Mouse (Mus musculus) CD4-positive helper T cell, adult 2 months (primary cell): ENCODE measurements around the gene Mettl27.
"Not testable (repeated sequence)": the region's sequence is repeated elsewhere in the genome, so short reads cannot be mapped to it uniquely, and the experiment has no call there.

ENCODE experiments used
- DNase-seq: peaks from one replicate; pipeline ENCODE4 v3.0.0-alpha.2; 2012; ENCODE audit warnings: low read depth, missing footprints, low spot score

Gene Mettl27

DNA sequence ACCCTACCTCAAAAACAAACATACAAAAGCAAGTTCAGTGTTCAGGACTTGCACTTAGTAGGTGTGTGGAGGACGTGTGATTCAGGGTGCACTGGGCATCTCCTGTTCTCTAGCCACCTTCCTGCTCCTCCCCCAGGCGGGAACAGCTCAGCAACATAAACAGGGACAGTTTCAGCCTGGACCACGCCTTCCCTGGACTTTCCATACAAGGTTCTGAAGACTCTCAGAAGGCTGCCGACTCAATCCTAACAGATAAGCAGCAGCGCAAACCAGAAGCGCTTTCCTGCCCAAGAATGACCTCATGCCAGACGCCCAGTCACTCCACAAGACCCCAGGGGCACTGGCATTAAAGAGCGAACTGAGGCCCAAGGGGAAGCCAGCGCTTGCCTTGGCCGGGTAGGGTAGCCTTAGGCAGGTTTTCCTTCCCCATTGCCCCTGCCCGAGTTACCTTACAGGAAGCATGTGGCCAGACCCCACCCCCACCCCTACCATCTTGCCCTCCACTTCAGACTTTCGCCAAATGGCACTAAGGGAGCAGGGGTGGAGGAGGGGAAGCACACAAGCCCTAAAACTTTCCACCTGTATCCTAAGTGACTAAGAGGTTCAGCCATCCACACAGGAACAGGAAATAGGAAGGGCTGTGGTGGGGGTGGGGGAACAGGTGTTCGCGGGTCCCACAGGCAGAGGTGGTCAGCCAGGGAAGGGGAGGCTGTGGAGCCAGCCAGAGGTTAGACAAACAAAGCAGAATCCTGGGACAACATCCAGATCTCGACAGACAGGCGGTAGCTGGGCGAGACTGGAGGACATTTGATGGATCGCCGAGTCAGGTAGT lies 19.1 kb downstream of the Mettl27 start:
- no peak for DNase-seq

DNA sequence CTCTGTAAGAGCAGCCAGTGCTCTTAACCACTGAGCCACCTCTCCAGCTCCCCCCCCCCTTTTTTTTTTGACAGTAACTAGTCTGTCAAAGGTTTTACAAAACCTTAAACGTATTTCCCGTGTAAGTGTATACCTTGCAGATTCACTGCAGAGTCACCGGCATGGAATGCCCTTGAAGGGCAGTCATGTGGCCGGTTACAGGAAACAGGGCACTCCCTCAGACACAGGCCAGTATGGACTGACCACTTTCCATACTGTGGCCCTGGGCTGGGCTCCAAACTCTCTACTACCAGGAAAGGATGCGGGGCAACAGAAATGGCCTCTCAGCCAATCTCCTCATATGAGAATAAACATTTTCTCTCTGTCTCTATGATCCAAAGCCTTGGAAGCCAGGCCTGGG lies 23.3 kb downstream of the Mettl27 start:
- DNase-seq = no peak

DNA sequence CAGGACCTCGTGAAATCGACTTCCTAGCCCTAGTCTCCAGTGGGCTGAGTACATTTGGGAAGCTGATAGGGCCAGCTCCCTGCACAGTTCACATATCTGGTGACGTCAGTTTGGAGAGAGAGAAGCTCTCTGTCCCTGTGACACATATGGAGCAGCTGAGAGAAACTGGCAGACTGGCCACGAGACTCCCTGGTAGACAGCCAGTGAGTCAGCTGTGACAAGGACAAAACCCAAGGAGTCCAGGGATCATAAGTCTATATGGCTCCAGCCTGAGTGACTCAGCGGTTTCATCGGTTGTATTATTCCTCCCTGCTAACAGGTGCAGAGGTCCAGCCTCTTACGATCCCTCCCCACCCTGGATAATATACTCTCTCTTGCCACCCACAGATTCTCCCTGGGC lies 26.9 kb downstream of the Mettl27 start:
- no peak for DNase-seq

DNA sequence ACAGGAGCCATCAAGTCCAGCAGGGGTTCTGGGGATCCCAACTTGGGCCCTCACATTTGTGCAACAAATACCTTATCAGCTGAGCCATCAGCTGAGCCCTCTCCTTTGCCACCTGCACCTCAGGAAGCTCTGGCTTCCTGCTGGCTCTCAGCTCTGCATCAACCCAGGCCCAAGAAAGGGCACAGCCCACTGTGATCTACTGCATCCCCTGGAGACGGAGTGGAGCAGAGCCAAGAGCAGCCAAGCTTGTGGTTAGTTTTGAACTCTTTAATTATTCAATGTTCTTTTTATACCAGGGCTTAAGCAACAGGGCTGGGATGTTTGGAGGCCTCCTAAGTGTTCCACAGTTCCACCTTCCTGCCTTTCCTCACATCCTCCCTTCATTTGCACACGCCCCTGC lies 28.3 kb downstream of the Mettl27 start:
- no peak for DNase-seq

DNA sequence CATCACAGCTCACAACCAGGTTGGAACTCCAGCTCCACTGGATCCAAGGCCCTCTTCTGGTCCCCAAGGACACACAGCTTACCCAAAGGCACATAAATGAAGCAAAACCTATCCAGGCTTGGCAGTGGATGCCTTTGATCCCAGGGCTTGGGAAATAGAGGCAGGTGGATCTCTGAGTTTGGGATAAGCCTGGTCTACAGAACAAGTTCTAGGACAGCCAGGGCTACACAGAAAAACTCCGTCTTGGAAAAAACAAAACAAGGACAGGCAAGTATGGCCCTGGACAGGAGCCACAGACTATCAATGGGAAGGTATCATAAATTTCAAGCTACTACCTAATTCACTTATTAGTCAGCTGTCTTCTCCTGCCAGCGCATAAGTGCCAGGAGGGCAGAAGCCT lies 29.4 kb downstream of the Mettl27 start:
- DNase-seq = no peak

DNA sequence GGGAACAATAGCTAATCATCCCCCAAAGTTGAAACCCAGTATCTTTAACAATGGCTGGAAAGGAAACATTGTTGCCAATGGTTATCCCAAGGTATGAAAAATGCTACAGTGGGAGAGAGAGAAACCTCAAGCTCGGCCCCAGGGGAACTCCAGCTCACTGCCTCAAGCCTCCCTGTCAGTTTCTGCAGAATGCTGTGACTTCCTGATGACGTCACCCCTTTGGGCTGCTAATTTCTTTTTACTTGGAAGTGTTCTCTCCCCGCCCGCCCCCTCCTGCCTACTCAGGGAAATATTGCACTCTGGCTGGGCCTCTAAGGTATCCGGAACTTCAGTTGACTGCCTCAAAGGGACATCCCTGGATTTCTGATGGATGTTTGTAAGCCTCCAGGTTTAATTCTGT lies 31.4 kb downstream of the Mettl27 start:
- no peak for DNase-seq

DNA sequence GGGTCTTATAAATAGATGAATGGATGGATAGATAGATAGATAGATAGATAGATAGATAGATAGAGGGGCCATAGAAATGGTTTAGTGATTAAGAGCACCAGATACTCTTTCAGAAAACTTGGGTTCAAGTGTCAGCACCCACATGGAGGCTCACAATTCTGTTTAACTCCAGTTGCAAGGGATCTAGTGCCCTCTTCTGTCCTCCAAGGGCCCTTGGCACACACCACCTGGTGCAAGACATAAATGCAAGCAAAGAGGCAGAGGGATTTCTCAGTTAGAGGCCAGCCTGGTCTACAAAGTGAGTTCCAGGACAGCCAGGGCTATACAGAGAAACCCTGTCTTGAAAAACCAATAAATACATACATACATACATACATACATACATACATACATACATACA lies 32.5 kb downstream of the Mettl27 start:
- not testable (repeated sequence) for DNase-seq

DNA sequence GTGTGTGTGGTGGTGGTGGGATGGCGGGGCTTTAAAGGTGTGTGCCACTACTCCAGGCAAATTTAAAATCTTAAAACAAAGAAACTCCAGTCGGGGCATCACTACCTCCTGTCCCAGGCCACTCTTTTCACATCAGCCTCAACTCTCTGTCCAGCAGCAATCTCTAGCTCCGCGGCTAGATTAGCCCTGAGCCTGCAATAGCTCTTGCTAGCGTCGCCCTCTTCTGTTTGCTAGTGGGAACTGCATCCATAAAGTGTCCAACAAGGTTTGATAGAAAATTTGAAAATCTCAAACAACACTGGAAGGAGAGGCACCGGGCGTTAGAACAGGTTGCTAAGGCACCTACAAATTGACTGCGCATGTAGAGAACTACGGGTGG lies 33.3 kb downstream of the Mettl27 start:
- DNase-seq = peak; percentile 77

DNA sequence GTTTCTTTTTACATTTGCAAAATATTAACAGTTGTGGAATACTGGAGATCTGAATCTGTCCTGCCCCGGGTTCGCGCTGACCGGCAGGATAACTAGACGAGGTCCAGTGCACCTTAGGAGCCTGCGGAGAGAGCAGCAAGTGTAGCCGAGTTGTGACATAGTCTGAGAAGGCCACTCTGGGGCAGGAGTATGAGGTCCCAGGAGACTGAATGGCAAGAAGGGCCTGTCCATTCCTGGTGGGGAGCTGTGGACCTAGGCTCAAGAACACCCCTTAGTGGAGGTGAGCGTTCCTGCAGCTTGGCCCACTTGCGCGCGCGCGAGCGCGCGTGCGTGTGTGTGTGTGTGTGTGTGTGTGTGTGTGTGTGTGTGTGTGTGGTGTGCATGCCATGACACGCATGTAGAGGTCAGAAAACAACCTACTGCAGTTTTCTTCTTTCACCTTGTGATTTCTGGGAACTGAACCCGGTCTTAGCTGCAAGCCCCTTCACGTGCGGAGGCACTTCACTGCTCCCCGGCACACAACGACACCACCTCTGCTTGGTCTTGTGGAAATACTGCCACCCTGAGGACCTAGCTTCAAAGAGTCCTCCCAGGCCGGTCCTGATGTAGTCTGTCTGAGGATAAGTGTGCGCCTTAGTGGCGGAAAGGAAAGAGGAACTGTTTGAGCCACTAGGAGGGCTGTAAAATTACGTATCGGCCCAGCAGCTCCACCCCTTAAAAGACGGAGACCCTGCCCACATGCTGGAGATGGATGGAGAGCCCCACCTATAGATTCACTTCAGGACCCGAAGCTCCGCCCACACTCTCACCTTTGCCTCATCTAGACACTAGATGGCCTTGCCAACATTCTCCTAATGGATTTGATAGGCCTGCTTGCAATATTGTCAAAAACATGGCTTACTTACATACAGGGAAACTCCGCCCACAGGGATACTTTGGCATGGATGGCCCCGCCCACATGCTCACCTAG lies 34.0 kb downstream of the Mettl27 start:
- peak; percentile 86 for DNase-seq

DNA sequence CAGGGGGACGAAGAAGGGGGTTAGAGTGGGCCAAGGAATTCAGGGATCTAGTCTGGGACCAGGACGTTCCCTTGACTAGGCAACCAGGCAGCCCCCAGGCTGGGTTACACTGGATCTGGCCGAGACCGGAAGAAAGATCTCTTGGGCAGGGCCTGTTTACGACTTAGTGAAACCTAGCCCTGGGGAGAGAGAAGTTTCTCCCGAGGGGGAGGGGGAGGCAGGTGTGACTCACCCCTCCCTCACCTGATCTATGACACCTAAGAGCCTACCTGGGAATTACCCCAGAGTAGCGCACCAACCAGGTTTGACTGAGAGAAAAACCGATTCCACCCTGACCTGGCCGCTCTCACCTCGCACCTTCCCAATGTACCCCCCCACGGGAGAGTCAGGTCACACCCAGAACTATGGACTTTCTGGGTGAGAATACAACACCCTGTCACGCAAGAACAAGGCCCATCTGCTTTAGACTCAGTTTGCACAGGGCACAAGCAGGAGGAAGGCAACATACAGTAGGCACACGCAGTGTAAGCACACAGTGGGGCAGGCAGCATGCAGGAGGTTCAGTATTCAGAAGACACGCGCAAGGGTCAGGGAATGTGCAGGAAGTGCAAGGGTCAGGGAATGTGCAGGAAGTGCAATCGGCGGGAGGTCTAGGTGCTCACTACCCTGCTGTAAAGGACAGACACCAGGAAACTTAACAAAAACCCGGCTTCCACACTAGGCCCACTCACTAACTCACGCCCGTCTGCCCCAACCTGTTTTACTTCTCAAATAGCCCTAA lies 35.2 kb downstream of the Mettl27 start:
- DNase-seq = no peak

DNA sequence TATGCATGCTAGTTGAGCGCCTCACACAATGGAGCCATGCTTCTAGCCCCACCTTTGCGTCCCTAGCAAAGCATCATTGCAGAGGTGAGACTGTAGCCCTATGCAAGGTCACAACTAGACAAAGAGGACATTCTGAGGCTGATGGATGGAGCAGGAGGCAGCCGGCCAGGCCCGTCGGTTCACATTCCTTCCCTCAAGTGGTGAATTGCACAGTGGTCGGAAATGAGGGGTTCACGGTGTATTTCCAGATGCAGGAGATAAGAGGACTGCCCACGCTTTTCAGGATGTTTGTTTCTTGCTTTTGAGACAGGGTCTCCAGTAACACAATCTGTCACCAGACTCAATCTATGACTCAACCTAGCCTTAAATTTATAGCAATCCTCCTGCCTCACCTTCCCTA lies 38.5 kb downstream of the Mettl27 start:
- no peak for DNase-seq

DNA sequence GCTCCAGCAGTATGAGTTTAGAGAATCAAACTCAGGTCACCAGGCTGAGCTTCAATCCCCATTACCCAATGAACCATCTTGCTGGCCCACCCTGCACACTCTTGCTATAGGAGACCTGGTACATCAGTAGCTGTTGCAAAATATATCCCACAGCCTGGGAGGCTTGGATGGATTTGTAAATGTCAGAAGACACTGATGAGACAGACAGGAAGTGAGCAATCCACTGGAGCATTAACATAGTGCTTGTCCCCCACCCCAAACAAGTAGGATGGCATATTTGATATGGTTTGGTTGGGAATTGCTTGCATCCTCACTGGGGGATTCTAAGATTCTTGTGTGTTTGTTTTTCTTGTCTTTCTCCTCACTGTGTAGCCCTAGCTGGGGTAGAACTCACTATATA lies 40.9 kb downstream of the Mettl27 start:
- DNase-seq = no peak

DNA sequence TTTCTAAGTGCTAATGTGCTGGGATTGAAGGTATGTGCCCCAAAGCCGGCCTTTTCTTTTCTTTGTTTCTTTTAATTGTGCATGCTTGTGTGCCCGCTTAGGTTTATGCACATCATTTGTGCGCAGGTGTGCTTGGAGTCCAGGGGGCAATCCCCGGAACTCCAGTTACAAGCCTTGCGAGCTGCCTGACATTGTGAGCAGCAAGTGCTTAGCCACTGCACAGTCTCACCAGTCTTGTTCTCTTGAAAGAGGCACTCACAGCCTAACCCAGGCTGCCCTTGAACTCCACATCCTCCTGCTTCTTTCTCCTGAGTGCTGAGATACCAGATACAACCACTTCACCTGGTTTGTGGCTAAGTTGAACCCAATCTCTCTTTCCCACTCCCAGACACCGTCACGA lies 41.4 kb downstream of the Mettl27 start:
- DNase-seq = no peak

DNA sequence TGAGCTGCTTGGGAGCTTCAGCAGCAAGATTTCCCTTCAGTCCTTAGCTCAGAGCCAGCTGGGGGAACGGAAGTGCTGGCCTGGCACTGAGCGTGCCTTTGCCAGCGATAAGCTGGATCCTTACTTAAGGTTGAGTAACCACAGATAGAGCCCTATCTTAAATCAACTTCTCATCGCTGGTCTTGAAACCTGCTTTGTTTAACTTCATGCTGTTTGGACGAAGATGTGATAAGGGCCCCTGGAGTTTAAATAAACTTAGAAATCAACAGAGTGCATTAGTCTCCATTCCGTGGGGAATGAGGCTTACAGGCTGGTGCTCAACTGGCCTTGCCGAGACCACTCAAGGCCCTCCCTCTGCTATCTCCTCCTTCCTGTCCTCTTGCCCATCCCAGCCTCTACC lies 42.1 kb downstream of the Mettl27 start:
- no peak for DNase-seq

DNA sequence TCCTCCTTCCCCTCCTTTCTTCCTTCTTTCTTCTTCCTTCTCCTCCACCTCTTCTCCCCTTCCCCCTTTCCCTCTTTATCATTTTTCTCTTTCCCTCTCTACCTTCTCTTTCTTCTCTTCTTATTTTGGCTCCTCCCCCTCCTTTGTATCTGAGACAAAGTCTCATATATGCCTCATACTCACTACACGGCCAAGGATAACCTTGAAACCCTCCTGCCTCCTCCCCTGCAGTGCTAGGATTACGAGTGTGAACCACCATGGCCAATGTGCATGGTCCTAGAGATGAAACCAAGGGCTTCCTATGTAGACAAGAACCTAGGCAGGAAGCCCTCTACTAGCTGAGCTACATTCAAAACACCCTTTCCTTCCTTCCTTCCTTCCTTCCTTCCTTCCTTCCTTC lies 42.8 kb downstream of the Mettl27 start:
- DNase-seq = no peak

DNA sequence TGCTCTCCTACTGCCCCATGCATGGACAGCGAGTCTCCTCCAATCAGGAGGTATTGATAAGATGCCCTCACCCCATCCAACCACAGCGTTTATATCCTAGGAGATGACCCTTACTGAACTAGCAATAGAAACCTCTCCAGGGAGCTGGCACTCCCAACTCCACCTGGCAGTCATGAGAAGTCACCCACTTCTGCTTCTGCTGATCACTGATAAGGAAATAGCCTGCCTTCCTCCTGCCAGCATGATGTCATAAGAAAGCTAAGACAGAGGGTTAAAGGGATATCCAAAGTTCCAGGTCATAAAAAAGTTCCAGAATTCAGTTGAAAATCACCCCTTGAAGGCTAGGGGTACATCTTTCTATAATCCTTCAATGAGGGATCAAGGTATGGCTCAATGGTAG lies 44.0 kb downstream of the Mettl27 start:
- DNase-seq = no peak

DNA sequence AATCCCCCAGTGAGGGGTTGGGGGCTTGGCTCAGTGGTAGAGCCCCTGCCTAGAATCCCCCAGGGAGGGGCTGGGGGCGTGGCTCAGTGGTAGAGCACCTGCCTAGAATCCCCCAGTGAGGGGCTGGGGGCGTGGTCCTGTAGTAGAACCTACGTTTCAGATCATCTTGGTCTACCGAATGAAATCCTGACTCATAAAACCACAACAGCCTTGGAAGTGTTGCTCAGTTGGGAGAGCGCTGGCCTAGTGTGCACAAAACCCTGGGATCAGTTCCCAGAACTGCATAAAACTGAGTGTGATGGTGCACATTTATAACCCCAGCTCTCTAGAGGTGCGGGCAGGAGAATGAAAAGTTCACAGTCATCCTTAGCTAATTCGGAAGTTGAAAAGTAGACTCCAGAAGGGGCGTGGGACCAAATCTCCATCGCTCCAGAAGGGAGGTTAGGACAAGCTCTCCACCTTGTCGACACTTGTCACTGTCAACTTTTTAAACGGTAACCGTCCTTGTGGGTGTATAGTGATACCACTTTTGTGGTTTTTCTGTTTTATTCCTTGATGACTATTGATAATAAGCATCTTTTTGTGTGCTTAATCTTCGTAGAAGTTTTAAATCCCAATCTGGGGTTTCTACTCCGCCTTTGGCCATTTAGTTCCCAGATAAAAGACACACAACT lies 44.5 kb downstream of the Mettl27 start:
- no peak for DNase-seq

DNA sequence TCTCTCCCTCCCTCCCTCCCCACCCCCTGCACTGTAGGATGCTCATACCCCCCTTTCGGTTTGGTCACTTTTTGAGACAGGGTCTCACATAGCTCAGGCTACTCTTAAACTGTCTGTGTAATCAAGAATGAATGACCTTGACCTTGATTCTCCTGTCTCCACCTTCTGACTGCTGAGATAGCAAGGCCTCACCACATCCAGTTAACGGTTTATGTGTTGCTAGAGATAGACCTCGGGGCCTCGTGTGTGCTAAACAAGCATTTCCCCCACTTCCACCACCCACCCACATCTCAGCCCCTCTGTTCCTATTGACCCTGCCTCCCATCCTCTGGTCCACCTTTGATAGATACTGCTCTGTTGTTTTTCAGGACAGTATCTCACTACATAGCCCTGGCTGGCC lies 45.7 kb downstream of the Mettl27 start:
- no peak for DNase-seq

DNA sequence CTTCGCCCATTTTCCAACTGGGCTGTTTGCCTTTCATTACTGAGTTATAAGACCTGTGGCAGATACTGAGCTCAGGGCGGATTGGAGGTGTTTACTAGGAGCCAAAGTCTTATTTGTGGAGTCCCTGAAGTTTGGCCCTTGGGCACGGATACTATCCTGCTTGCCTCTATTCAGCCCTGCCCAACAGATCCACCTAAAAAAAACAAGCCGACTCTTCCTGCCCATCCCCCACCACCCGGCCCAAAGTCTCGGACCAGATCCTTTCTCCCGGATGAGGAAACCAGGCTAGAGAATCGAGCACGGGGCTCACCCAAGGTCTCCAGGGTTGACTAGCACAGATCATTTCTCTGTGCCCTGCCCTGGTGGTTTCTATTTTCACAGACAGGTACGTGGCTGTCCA lies 49.0 kb downstream of the Mettl27 start:
- no peak for DNase-seq

DNA sequence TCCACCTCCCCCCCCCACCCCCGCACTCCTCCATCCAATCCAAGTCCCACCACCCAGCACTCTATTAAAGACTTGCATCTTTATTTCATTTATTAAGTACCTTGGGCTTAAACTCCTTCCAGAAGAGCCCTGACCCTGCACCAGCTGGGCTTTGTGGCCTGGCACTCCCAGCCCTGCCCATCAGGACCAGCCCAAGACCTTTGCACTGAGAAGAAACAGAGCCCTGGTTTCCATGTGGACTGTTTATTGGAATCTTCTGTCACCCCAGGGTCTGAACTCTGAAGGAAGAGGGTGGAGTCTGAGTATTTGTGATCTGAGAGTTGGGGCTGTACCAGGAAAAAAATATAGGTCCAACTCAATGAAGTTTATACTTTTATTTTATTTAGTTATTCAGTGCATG lies 50.9 kb downstream of the Mettl27 start:
- no peak for DNase-seq

DNA sequence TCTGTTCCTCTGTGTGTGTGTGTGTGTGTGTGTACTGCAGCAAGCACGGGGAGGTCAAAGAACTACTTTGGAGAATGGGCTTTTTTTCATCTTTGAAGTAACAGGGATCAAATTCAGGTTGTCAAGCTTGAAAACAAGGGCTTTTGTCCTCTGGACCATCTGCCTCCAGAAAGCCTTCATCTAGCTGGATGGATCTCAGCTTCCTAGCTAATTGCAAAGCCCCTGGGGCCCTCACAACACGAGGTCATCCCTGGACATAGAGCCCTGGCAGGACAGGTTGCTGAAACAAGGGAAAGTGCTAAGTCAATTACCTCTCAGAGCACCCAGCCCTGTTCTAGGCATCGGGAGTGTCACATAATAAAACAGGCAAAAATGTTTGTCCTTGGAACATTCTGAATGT lies 51.6 kb downstream of the Mettl27 start:
- DNase-seq = no peak
